Mouse (Mus musculus) adipocyte (in vitro differentiated cells): Measurements from ENCODE around the gene Mrps10.

Experiments
- DNase-seq: peaks from one replicate; pipeline ENCODE4 v3.0.0-alpha.2; 2016; ENCODE audit warnings: low spot score

Gene Mrps10

DNA sequence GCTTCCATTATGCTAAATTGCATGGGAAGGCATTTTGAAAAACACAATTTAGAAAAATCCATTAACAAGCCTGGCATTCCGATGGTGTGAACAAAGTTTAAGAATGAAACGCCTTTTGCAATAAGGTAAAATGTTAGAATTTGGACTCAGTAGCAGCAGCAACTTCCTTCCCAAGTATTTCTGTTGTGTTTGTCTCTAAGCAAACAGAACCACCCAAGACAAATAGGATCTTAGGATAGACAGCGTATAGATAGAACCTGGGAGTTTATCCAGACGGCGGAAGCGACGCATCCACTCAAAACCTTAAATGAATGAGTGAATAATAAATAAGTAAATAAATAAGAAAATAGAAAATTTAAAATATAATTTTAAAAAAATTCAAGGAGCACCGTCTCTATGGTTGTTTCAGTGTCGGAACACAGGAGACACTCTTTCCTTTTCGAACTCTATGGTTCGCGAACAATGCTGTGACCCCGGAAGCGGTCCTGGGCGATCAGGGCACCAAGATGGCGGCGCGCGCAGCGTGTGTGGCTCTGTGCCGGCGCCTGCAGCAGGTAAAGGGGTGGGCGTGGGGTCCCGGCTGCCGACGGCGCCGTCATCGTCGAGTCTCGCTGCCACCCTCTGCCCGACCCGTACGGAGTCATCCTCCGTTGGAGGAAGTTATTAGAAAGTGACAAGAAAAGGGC, at the start of gene Mrps10:
Gene Mrps10, plus strand, starts transcription at position 487 of the 686 bp plus-strand sequence.
- DNase-seq: peak; percentile 91

DNA sequence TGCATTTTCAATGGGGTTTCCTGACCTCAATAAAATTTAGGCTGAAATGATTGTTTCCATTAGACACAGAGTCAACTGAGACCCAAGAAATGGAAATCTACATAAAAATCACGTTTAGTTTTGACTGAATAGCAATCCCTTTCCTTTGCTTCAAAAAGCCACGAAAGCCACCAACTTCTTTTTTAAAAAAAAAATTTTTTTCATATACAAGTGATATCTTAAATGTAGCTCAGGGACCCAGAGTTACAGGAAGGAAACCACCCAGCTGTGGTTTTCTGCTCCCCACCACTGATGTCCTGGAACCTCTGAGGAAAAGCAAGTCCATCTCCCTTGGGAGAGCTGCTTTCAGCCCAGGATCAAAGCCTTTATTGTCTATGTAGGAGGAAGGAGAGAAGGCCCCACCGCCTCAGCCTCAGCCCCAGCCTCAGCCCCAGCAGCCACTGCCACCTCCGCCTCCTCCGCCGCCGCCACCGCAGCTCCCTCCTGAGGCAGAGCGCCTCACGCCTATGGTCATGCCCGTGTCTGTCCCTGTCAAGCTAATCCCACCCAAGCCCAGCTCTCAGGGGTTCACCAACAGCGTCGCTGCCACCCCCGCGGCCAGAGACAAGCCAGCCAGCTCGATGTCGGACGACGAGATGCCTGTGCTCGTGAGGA, 49.6 kb upstream of the Mrps10 start:
- no peak for DNase-seq

DNA sequence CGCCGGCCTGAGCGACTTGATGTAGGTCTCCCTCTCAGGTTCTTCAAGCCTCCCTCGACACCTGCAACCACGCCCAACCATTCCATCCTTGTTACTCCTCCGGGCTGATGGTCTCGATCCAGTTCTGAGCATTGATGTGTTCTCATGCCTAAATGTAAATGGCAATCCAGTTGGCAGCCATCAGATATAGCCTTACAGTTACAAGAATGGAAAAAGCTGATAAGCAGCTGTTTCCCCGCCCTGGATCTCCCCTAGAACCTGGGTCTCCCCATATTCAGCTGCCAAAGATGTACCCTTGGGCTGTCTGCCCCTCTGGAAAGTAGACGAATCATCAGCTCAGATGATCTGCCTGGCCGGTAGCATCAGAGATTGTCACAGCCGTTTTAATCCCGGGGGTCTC, 48.9 kb upstream of the Mrps10 start:
- no peak for DNase-seq

DNA sequence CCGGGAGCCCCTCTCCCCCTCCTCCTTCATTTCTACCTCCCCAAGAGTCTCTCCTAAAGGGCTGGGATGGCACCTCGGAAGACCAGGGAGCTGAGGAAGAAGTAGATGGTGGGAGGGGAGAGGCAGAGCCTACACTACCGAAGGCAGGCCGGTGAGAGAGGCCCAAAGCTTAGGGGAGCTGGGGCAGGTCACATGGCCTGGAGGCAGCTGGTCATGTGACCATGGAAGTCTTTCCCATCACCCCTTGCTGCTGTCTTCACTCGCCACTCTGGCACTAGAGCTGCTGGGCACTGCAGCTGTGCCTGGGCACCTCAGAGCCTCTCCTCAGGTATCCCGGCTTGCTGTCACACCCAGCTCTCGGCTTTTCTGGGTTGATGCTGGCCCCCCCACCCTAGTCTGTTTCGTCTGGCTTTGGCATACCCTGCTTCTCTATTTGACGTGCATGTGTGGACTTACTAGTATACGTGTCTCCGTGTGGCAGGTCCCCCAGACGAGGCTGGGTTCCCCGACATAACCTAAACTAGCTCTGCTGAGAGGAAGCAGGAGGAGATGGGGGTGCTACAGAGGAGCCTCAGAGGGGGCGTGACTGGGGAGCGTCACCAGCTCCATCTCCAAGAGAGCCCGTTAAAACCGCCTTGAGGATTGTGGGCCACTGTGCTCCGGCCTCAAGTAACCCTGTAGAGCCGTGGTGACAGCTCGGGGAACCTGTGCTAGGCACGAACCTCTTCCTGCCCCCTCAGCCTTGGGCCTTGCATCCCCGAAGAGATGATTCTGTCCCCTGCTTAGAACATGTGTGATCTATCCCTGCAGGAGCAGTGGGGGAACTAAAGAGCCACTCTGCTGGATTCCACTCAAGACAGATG, 46.3 kb upstream of the Mrps10 start:
- DNase-seq: no peak

DNA sequence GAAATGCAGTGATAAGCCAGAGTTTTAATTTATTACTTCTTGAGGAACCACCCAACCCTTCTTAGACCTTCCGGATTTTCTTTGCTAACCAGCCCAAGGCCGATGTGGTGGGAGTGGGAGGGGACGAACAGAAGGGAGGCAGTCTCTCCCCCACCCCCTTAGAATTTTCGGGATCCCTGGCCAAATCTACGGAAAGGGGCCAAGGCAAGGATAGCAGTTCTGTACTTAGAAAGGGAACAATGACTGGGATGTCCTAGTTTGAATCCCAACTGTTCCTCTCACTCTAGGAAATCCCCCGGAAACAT, 45.7 kb upstream of the Mrps10 start:
- no peak for DNase-seq

GRCm38 (mm10) chr17:47327559-47327958, 41.1 kb upstream of the Mrps10 start:
- no peak for DNase-seq

- no peak for DNase-seq
Measured at GRCm38 (mm10) chr17:47327969-47328368, 40.7 kb upstream of the Mrps10 start.

- DNase-seq: no peak
Measured at GRCm38 (mm10) chr17:47328552-47329343, 39.9 kb upstream of the Mrps10 start.

DNA sequence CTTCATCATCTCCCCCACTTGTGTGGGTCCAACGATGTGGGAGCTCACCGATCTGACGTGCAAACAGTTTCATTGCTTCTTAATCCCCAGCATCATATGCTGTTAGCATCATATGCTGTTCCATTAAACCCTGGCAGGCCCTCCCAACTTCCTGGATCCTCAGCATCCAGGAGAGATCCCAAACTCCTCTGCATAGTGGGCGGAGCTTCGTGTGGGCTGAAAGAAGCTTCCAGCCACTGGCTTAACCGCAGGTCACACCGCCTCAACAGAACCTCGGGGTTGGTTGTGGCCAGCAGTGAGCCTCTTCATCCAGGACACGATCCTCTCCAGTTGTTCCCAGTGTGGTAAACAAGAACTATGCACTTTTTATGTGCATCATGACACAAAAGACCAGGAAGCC, 38.1 kb upstream of the Mrps10 start:
- no peak for DNase-seq

DNA sequence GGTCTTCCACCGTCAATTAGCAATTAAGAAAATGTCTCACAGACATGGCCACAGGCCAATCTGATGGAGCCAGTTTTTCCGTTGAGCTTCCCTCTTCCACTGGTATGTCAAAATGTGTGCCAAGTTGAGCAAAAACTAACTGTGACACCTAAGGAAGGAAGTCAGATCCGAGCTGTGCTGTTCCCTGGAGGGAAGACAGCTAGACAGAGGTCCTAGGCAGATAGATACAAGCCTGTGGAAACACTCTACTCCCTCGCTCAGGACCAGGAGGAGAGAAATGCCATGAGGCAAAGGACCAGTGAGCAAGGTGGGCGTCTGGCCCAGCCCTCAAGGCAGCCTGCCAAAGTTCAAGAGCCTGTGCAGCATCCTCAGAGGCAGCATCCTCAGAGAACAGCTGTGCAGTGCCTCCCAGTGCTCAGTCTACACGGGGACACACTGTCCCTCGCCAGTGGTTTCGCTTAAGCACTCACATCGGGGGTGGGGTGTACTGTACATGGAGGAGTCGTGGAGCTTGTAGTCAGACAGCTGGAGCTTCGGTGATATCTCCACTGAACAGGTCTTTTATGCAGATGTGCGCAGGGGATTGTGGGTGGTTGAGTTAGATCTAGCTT, 36.6 kb upstream of the Mrps10 start:
- peak; percentile 3 for DNase-seq

GRCm38 (mm10) chr17:47332664-47333063, 36.0 kb upstream of the Mrps10 start:
- peak; percentile 24 for DNase-seq

- no peak for DNase-seq
Measured at GRCm38 (mm10) chr17:47333409-47333808, 35.3 kb upstream of the Mrps10 start.

- no peak for DNase-seq
Measured at GRCm38 (mm10) chr17:47343121-47343520, 25.6 kb upstream of the Mrps10 start.

DNA sequence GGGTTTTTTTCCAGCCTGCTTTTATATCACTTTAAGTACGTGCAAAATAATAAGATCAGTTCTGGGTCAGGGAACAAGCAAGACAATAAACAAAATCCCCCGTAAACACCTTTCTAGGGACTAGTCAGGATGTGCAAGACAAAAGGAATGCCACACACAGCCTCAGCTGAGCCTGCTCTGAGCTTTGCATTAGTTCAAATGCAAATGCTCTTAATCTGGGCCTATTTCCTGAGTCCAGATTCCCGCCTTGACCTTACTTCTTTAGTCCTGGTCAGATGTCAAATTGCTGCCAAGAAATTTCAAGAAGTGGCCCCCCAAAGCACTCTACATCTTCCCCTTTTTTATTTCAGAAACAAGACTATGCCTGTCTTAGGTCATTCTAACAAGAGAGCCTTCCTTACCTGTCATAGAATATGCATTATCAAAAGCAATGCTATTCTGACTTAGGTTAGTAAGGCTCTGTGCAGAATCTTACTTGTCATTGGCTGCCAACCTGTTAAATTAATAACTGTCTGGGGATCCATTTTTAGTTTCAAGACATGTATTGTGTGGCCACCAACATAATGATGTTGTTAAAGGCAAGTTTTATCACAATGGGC, 18.9 kb upstream of the Mrps10 start:
- DNase-seq: no peak

- DNase-seq: peak; percentile 54
Measured at GRCm38 (mm10) chr17:47359964-47360363, 8.7 kb upstream of the Mrps10 start.

GRCm38 (mm10) chr17:47361343-47361742, 7.3 kb upstream of the Mrps10 start:
- no peak for DNase-seq

- DNase-seq: no peak
Measured at GRCm38 (mm10) chr17:47369087-47369443, 378 bp downstream of the Mrps10 start.

- DNase-seq: peak; percentile 82
Measured at GRCm38 (mm10) chr17:47371451-47371850, 2.8 kb downstream of the Mrps10 start.

DNA sequence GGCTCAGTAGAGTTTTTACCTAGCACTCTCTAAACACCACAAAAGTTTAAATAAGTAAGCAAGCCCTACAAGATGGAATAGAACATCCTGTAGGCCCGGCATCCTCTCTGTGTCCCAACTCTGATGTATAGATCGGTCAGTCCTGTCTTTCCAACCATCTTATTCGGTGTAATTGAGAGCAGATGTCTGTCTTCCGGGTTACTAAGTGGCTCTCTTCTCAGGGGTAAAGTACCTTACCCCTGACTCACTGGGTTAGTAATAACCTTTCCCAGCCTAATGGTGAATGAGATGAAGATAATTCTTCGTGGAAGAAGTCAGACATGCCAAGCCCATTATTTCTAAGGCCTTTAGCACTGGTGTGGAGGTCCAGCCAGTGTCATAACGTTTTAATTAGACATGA, 5.3 kb downstream of the Mrps10 start:
- no peak for DNase-seq

- no peak for DNase-seq
Measured at GRCm38 (mm10) chr17:47376779-47377280, 8.1 kb downstream of the Mrps10 start.

DNA sequence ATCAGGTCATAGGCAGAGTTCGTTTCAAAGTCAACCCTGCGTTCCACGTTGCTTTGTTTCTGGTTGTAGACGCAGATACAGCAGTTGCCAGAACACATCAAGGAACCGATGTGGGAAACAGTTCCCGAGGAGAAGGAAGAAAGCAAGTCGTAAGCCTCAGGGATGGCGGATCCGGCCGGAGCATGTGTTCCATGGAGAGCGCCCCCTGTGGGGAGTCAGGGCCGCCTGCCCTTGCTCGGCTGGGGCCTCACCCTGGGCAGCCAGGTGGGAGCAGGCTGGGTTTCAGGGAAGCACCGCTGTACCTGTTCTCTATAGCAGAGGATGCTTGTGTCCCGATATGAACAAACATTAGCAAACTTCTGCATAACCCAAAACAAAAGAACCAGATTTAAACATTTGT, 9.4 kb downstream of the Mrps10 start:
- DNase-seq: no peak
